Mouse (Mus musculus): ENCODE results near the gene Gm3460. TPM values are rescaled to one million over a fixed set of nuclear protein-coding genes. Genes with fewer than 3 reads are reported as not detected.
"Not testable (repeated sequence)": the region's sequence is repeated elsewhere in the genome, so short reads cannot be mapped to it uniquely, and the experiment has no call there.

The Gm3460 gene
- not detected for total RNA-seq (2021)

- not testable (repeated sequence) for DNase-seq
Measured at GRCm38 (mm10) chr14:6622318-6622717, at the start of gene Gm3460. TSS of gene Gm3460 (minus strand) at chr14:6622418.

DNA sequence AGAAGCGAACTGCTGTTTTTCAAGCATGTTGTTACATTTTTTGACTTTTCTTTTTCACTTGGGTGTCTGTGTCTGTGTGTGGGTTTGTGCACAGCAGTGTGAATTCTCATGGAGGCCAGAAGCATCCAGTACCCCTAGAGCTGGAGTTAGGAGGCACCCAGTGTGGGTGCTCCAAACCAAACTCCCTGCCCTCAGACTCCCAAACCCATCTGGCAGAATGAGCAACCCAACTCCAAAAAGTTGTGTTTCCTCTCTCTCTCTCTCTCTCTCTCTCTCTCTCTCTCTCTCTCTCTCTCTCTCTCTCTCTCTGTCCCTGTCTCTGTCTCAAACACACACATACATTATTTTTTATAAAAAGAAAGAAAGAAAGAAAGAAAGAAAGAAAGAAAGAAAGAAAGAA lies 15.8 kb downstream of the Gm3460 start:
- peak; percentile 4 for DNase-seq

DNA sequence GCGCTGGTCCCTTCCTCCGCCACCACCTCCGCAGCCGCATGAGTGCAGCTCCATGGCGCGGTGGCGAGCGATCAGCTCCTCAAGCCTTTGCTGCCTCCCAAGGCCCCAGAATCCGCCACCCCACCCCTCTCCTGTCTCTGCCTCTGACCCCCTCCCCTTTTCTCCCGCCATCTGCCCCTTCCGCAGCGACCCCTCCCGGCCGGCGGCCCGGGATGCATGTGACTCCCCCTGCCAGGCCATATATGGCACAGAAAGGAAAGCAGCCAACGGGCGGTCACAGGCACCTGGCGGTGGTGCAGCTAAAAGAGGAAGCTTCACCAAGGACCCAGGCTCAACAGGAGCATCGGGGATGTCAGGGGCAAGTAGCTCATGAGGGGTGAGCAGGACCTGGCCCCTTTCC lies 17.2 kb downstream of the Gm3460 start:
- peak; percentile 46 for DNase-seq

DNA sequence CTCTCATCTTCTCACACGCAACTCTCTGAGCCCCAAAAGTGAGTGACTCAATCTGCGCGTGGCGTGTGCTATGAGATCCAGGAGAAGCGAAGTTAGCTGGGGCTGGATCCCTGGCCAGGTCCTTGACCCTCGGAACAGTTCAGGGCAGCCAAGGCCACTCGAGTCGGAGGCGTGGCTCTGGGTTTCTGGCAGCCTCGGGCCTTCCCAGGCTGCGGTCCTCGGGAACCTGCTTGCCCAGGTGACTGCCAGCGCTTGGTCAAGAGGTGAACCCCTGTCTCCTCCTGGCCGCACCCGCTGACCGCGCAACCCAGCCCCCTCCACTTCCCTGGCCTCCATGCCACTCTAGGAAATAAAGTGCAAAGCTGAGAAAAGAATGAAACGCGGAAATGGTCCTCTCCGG lies 17.7 kb downstream of the Gm3460 start:
- DNase-seq: peak; percentile 3

DNA sequence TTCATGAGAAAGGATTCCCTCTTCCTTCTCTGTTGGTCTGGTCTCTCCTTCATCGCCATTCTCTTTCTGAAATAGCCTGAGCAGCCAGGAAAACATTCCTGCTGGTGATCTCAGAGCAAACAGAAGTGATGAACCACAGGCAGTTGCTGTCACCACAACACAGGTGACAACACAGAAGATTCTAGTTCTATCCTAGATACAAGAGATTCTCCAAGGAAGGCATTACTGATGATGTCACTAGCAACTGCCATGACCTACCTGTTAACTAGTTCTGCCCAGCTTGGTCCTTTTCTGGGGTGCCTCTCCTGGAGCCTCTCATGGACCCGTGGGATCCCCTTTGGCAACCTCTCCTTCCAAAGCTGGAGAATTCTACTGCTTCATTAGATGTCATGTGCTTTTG lies 31.7 kb downstream of the Gm3460 start, which contains the start of gene Gm3629:
Gene Gm3629 (minus strand): TSS at position 101 of the 400 bp plus-strand sequence.
- not testable (repeated sequence) for DNase-seq

Other genes with a start within 250 kb of the Gm3460 start
- gene Gm16440, start 232.1 kb downstream of the Gm3460 start, total RNA-seq (2021): not detected
- under 1 TPM; 0.69 to 0.74 TPM for gene Gm3591, start 209.9 kb downstream of the Gm3460 start, total RNA-seq (2021)
- gene Gm3594, start 177.8 kb downstream of the Gm3460 start, total RNA-seq (2021): not detected
- under 1 TPM in 1 of 2 experiments, not detected in 1; 0.19 TPM for gene Gm8356, start 85.1 kb downstream of the Gm3460 start, total RNA-seq (2021)
- under 1 TPM; 0.41 to 0.90 TPM for gene Gm3629, start 31.8 kb downstream of the Gm3460 start, total RNA-seq (2021)
- not detected for gene Gm10251, start 61.8 kb upstream of the Gm3460 start, total RNA-seq (2021)
- not detected for gene Gm8050, start 97.8 kb upstream of the Gm3460 start, total RNA-seq (2021)
- gene Gm3636, start 119.9 kb upstream of the Gm3460 start, total RNA-seq (2021): 1 to 10 TPM; 2.8 to 3.6 TPM
- gene Gm8362, start 152.0 kb upstream of the Gm3460 start, total RNA-seq (2021): under 1 TPM in 1 of 2 experiments, not detected in 1; 0.21 TPM
- not detected for gene Gm3642, start 217.9 kb upstream of the Gm3460 start, total RNA-seq (2021)

Measured in heart, postnatal 4 days (tissue).